Mouse (Mus musculus) heart, adult 2 months (tissue): ENCODE data around the gene Cntn1.

ENCODE experiments used
- CTCF ChIP-seq: fragments of 200-600 bp; IDR thresholded peaks from 2 replicates; pipeline ENCODE4 v1.8.1; 2022; ENCODE audit warnings: antibody characterized with exemption, mild to moderate bottlenecking, moderate library complexity
- EP300 ChIP-seq: fragments of 200-500 bp; IDR thresholded peaks from 2 replicates; pipeline ENCODE4 v1.6.1; 2011; ENCODE audit warnings: low read depth, low read length, control low read depth; ENCODE audit not compliant: insufficient read depth
- POLR2A ChIP-seq: fragments of 200-500 bp; IDR thresholded peaks from 2 replicates; pipeline ENCODE4 v1.6.1; 2011; ENCODE audit warnings: mild to moderate bottlenecking, low read depth, low read length, control low read depth; ENCODE audit not compliant: insufficient read depth

GRCm38 (mm10) chr15:92101956-92102355 is 51.0 kb downstream of the Cntn1 start:
- TF ChIP-seq CTCF (no peak), POLR2A (no peak), EP300 (no peak)
